Mouse (Mus musculus) testis, adult 2 months (tissue): ENCODE measurements around the gene Nup210.

Source experiments
- CTCF ChIP-seq: fragments of 200-500 bp; IDR thresholded peaks from 2 replicates; pipeline ENCODE4 v1.5.1; 2012; ENCODE audit warnings: low read depth, mild to moderate bottlenecking, inconsistent platforms, low read length, moderate library complexity; ENCODE audit not compliant: control insufficient read depth, insufficient read depth, insufficient replicate concordance
- POLR2A ChIP-seq: fragments of 200-500 bp; IDR thresholded peaks from 2 replicates; pipeline ENCODE4 v1.6.1; 2012; ENCODE audit warnings: low read depth, mild to moderate bottlenecking, inconsistent platforms, low read length, moderate library complexity; ENCODE audit not compliant: control insufficient read depth

GRCm38 (mm10) chr6:91161506-91162235, 45.0 kb upstream of the Nup210 start:
- no peak for TF ChIP-seq CTCF
- TF ChIP-seq POLR2A = no peak
